Mouse (Mus musculus) hematopoietic stem cell, adult 5-6 weeks (primary cell): ENCODE data around the gene Bri3bp. TPM values are rescaled to one million over a fixed set of nuclear protein-coding genes. Genes with fewer than 3 reads are reported as not detected.
"Not testable (repeated sequence)": the region's sequence is repeated elsewhere in the genome, so short reads cannot be mapped to it uniquely, and the experiment has no call there.

Experiments used
- ATAC-seq, 2 experiments: fragments of 125-278 bp in 1 of 2; replicated peaks in 1 of 2; 2 replicates each; pipeline ENCODE4 v1.8.0; 2016 to 2017; ENCODE audit warnings: inconsistent platforms in 2 of 2, mild to moderate bottlenecking in 2 of 2, moderate number of reproducible peaks in 2 of 2, low read depth in 1 of 2, moderate TSS enrichment in 1 of 2; ENCODE audit not compliant: low FRiP score in 2 of 2, poor library complexity in 2 of 2, severe bottlenecking in 2 of 2, insufficient read depth in 1 of 2, low TSS enrichment in 1 of 2
- total RNA-seq: library from RNA; stranded (forward); fragments of 172-1452, 232-1000 nt; gene quantifications from 2 replicates; pipeline ENCODE4 v1.2.3, GENCODE M21; 2017

Bri3bp gene
- total RNA-seq, 1 experiment from 2014 or later = 23.0 TPM

GRCm38 (mm10) chr5:125407020-125407830 lies 34.1 kb upstream of the Bri3bp start:
- no peak for ATAC-seq

GRCm38 (mm10) chr5:125407910-125408575 lies 33.3 kb upstream of the Bri3bp start:
- no peak for ATAC-seq

GRCm38 (mm10) chr5:125408842-125409241 lies 32.5 kb upstream of the Bri3bp start:
- peak; percentile 3 to 15; a peak in 3 of 4 replicates for ATAC-seq

GRCm38 (mm10) chr5:125409348-125410090 lies 31.8 kb upstream of the Bri3bp start:
- ATAC-seq = no peak

- peak in 1 of 2 experiments; percentile 43; a peak in 1 of 4 replicates for ATAC-seq
These were observed 29.3 kb upstream of the Bri3bp start for GRCm38 (mm10) chr5:125411972-125412530.

- not testable (repeated sequence) for ATAC-seq
These were observed 28.8 kb upstream of the Bri3bp start for GRCm38 (mm10) chr5:125412536-125412935.

- no peak for ATAC-seq
These were observed 27.6 kb upstream of the Bri3bp start for GRCm38 (mm10) chr5:125413763-125414162.

GRCm38 (mm10) chr5:125416183-125416582 lies 25.2 kb upstream of the Bri3bp start:
- no peak for ATAC-seq

- no peak; a peak in 1 of 4 replicates for ATAC-seq
These were observed 22.7 kb upstream of the Bri3bp start for GRCm38 (mm10) chr5:125418636-125419035.

GRCm38 (mm10) chr5:125419124-125419523 lies 22.2 kb upstream of the Bri3bp start:
- ATAC-seq = peak; percentile 92 to 93

GRCm38 (mm10) chr5:125425698-125426276 lies 15.6 kb upstream of the Bri3bp start:
- no peak; a peak in 1 of 4 replicates for ATAC-seq

- ATAC-seq = no peak
These were observed 15.0 kb upstream of the Bri3bp start for GRCm38 (mm10) chr5:125426343-125426742.

- not testable (repeated sequence) for ATAC-seq
These were observed 9.0 kb upstream of the Bri3bp start for GRCm38 (mm10) chr5:125432324-125432723.

GRCm38 (mm10) chr5:125433793-125434337 lies 7.5 kb upstream of the Bri3bp start, which contains the start of gene Dhx37:
Dhx37 (minus strand) TSS chr5:125434121.
- ATAC-seq = peak; percentile 97 to 99

GRCm38 (mm10) chr5:125434347-125434746 lies 7.0 kb upstream of the Bri3bp start:
- ATAC-seq = not testable (repeated sequence)

GRCm38 (mm10) chr5:125440583-125441233 lies 660 bp upstream of the Bri3bp start:
- peak; percentile 50 to 58 for ATAC-seq
